Comparison of ENCODE assay signal across 13 mouse cellular contexts in the genomic region with DNA sequence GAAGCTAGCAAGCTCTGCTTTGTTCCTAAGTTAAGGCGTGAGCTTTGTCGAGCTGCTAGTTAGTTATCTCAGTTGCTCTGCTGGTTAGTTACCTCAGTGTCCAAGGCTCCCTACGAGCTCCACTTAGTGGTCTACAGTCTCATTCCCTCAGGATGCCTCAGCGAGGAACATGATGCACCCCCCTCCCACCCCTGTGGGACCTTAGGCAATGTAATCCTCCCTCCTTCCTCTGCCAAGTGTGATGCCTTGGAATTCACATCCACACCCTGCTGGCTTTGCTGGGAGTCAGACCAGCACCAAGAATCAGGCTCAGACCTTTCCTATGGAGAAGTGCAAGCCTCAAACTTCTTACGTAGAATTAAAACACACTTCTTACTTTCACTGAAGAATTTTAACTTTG.
DNase-seq lines count a peak whose midpoint lies in the region; TF ChIP-seq lines count a peak whose summit lies in the region.
"Had no signal": no experiment of that assay in that cellular context is flagged by ENCODE, and none has a peak within 500 bp of the region (broad histone marks: within the 10 kb centered on the region; RNA-seq: fewer than 3 reads in every experiment).

No protein-coding gene starts in this region.

- TF ChIP-seq CTCF in layer of hippocampus, adult 2 months (conservative IDR thresholded peaks at IDR 0.05), result no peak
- no peak for TF ChIP-seq CTCF in gastrocnemius, adult 2 months (IDR thresholded peaks at IDR 0.05)

- H3K4me3 ChIP-seq in layer of hippocampus, adult 2 months, result no peak overlapping the region
- no peak overlapping the region for H3K4me3 ChIP-seq in gastrocnemius, adult 2 months
- H3K4me3 ChIP-seq: embryonic facial prominence, embryonic 13.5 days; liver, embryonic 13.5 days; midbrain, embryonic 10.5 days; neural tube, embryonic 13.5 days had no signal

- peak overlapping the region; percentile 69; the same call in 1 of the 2 replicates for H3K27ac ChIP-seq in layer of hippocampus, adult 2 months
- H3K27ac ChIP-seq in gastrocnemius, adult 2 months, result peak overlapping the region; percentile 73
- H3K27ac ChIP-seq: liver, embryonic 13.5 days; neural tube, embryonic 13.5 days had no signal

- intact Hi-C loops in gastrocnemius, adult 2 months (cut with DNase I), result no loop called here
- intact Hi-C loops in heart, postnatal 14 days (cut with DNase I), result no loop called here

- DNase-seq in layer of hippocampus, adult 2 months (ENCODE audit: low spot score in 2 of 2), result no peak
- no peak for DNase-seq in layer of hippocampus, adult 18-20 months (ENCODE audit: low spot score in 2 of 2)
- peak; percentile 89 for DNase-seq in NIH3T3 (ENCODE audit: low read depth)
- DNase-seq in gastrocnemius, adult 2 months, result peak; percentile 77
- peak; percentile 49 to 50 for DNase-seq in heart, postnatal 14 days
- DNase-seq in right cerebral cortex, postnatal 14 days, result no peak
- no peak for DNase-seq in frontal cortex, postnatal 36 days (ENCODE audit: low spot score in 2 of 2)
- no peak for DNase-seq in T-cell, adult 2 months (ENCODE audit: low spot score)
- DNase-seq: liver, embryonic 13.5 days; right cerebral cortex, postnatal 25 days had no signal

Comparison
In these comparisons a context has a peak if more than half of its experiments do, and no peak if none do; other contexts are left out.
1. DNase-seq: peak in NIH3T3 (single experiment), gastrocnemius, adult 2 months (single experiment) and heart, postnatal 14 days (2 of 2); none in layer of hippocampus, adult 2 months (0 of 2), layer of hippocampus, adult 18-20 months (0 of 2), right cerebral cortex, postnatal 14 days (single experiment), frontal cortex, postnatal 36 days (0 of 2) and T-cell, adult 2 months (single experiment).